Mouse (Mus musculus) lung, embryonic 15.5 days (tissue): ENCODE results near the gene Gorasp1. TPM values are rescaled to one million over a fixed set of nuclear protein-coding genes. Genes with fewer than 3 reads are reported as not detected.

ENCODE experiments used
- ATAC-seq: fragments of 200-750 bp; cut with Nextera tagmentation; 2 replicates; pipeline ENCODE4 v1.8.0; 2017; ENCODE audit warnings: moderate number of reproducible peaks, borderline replicate concordance; ENCODE audit not compliant: low FRiP score, low TSS enrichment; ENCODE audit errors: extremely low read depth
- H3K27ac ChIP-seq: fragments of 300-500 bp; sonication (generic); 2 replicates; pipeline ENCODE4 v1.5.1; 2015; ENCODE audit warnings: moderate library complexity, mild to moderate bottlenecking, inconsistent platforms
- H3K27me3 ChIP-seq: fragments of 300-500 bp; sonication (generic); 2 replicates; pipeline ENCODE4 v1.6.1; 2015; ENCODE audit warnings: inconsistent platforms
- H3K36me3 ChIP-seq: fragments of 300-500 bp; sonication (generic); 2 replicates; pipeline ENCODE4 v1.6.1; 2015; ENCODE audit warnings: inconsistent platforms
- H3K4me1 ChIP-seq: fragments of 300-500 bp; sonication (generic); 2 replicates; pipeline ENCODE4 v1.6.1; 2015; ENCODE audit warnings: inconsistent platforms
- H3K4me2 ChIP-seq: fragments of 300-500 bp; sonication (generic); 2 replicates; pipeline ENCODE4 v1.6.1; 2015; ENCODE audit warnings: inconsistent platforms, mild to moderate bottlenecking, moderate library complexity
- H3K4me3 ChIP-seq: fragments of 300-500 bp; sonication (generic); 2 replicates; pipeline ENCODE4 v1.5.1; 2015; ENCODE audit warnings: mild to moderate bottlenecking, inconsistent platforms
- H3K9ac ChIP-seq: fragments of 300-500 bp; sonication (generic); 2 replicates; pipeline ENCODE4 v1.6.1; 2015; ENCODE audit warnings: inconsistent platforms
- H3K9me3 ChIP-seq: fragments of 300-500 bp; sonication (generic); 2 replicates; pipeline ENCODE4 v1.6.1; 2016; ENCODE audit warnings: inconsistent platforms
- WGBS: fragments of 180-500 bp; shearing (Covaris S2); methylation state at CpG from one replicate; pipeline ENCODE4 v1.1.7; 2015; 5-methylcytosine and 5-hydroxymethylcytosine counted together
- polyA plus RNA-seq: library from polyadenylated mRNA; unstranded; fragments of >200 nt; fragmentation: Nextera tagmentation; extraction: Ambion mirVana; gene quantifications from 2 replicates; pipeline ENCODE4 v1.2.1, GENCODE M21; 2015

Gorasp1 gene
- polyA plus RNA-seq, 1 experiment from 2014 or later, result 35.6 TPM

- Histone ChIP-seq H3K4me2 (no peak overlapping the region), H3K4me3 (no peak overlapping the region), H3K4me1 (no peaks in the 10 kb centered on the region), H3K36me3 (no peaks in the 10 kb centered on the region), H3K9ac (no peak overlapping the region), H3K27me3 (no peaks in the 10 kb centered on the region), H3K9me3 (no peaks in the 10 kb centered on the region), H3K27ac (no peak overlapping the region)
- 78% methylated on average over 9 of the region's 9 CpGs for WGBS
- no peak for ATAC-seq
Observed at GRCm38 (mm10) chr9:119889446-119889845, 47.9 kb downstream of the Gorasp1 start.

GRCm38 (mm10) chr9:119888843-119889246 lies 48.5 kb downstream of the Gorasp1 start:
- Histone ChIP-seq H3K9ac (no peak overlapping the region), H3K4me3 (no peak overlapping the region), H3K9me3 (no peaks in the 10 kb centered on the region), H3K4me1 (no peaks in the 10 kb centered on the region), H3K27me3 (no peaks in the 10 kb centered on the region), H3K36me3 (no peaks in the 10 kb centered on the region), H3K4me2 (no peak overlapping the region), H3K27ac (no peak overlapping the region)
- WGBS, result 60% methylated on average over 2 of the region's 2 CpGs
- no peak for ATAC-seq

- Histone ChIP-seq H3K4me3 (no peak overlapping the region), H3K9me3 (no peaks in the 10 kb centered on the region), H3K9ac (no peak overlapping the region), H3K4me2 (no peak overlapping the region), H3K27me3 (no peaks in the 10 kb centered on the region), H3K36me3 (no peaks in the 10 kb centered on the region), H3K27ac (no peak overlapping the region), H3K4me1 (no peaks in the 10 kb centered on the region)
- no peak for ATAC-seq
- WGBS, result 51% methylated on average over 4 of the region's 4 CpGs
Observed at GRCm38 (mm10) chr9:119887144-119887901, 50.0 kb downstream of the Gorasp1 start.

Other genes with a start within 250 kb of the Gorasp1 start
- gene Scn10a, start 218.2 kb downstream of the Gorasp1 start, polyA plus RNA-seq, result 0.04 and 0.09 TPM in 2 replicates
- not detected in 2 replicates for gene Scn11a, start 112.1 kb downstream of the Gorasp1 start, polyA plus RNA-seq
- 53.3 and 54.1 TPM in 2 replicates for gene Wdr48, start 42.7 kb downstream of the Gorasp1 start, polyA plus RNA-seq
- 0.67 and 1.1 TPM in 2 replicates for gene Ttc21a, start within 50 bp of the Gorasp1 start, polyA plus RNA-seq
- 8.2 and 8.7 TPM in 2 replicates for gene Csrnp1, start 47.1 kb upstream of the Gorasp1 start, polyA plus RNA-seq
- gene Xirp1, start 86.0 kb upstream of the Gorasp1 start, polyA plus RNA-seq, result 0.96 and 1.3 TPM in 2 replicates
- gene Cx3cr1, start 132.3 kb upstream of the Gorasp1 start, polyA plus RNA-seq, result 7.8 and 9.2 TPM in 2 replicates
- gene Ccr8, start 154.5 kb upstream of the Gorasp1 start, polyA plus RNA-seq, result 0.36 and 0.79 TPM in 2 replicates
- 31.1 and 34.5 TPM in 2 replicates for gene Slc25a38, start 172.8 kb upstream of the Gorasp1 start, polyA plus RNA-seq
- 1,474 and 1,505 TPM in 2 replicates for gene Rpsa, start 190.1 kb upstream of the Gorasp1 start, polyA plus RNA-seq
- gene Mobp, start 212.1 kb upstream of the Gorasp1 start, polyA plus RNA-seq, result not detected in 2 replicates